Mouse (Mus musculus): Measurements from ENCODE around the gene Dock1.

- no peak for TF ChIP-seq POLR2A (IDR thresholded peaks at IDR 0.05; ENCODE audit: insufficient read depth, low read depth, low read length)
- TF ChIP-seq CTCF (IDR thresholded peaks at IDR 0.05; ENCODE audit: insufficient read depth, low read depth, low read length), result no peak
Measured at GRCm38 (mm10) chr7:134823891-134824290, 153.4 kb downstream of the Dock1 start.
